Mouse (Mus musculus) testis, postnatal 14 days (tissue): ENCODE data around the gene Igfbp5.

Experiments
- DNase-seq: peaks from one replicate; pipeline ENCODE4 v3.0.0; 2021; ENCODE audit warnings: low spot score

Gene Igfbp5

GRCm38 (mm10) chr1:72874287-72875211 is at the start of gene Igfbp5:
Gene Igfbp5, minus strand, starts transcription at chr1:72874884.
- peak; percentile 48 for DNase-seq

GRCm38 (mm10) chr1:72914815-72915214 is 40.1 kb upstream of the Igfbp5 start:
- no peak for DNase-seq

DNA sequence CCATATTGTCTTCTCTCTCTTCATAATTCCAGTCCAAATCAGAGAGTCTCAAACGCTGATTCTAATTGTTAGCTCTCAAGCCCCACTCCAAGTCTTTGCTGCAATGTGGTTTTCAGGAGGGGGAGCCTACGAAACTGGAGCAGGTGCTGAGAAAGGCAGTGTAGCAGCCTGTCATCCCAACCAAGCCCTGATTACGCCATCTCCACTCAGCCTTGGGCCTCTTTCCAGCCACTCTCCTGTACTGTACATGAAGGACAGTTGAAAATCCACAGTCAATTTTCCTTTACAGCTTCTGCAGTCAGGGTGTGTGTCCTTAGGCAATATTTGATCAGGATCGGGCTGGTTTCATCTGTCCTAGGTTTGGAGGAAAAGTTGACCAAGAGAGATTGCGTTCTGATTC is 38.4 kb upstream of the Igfbp5 start:
- no peak for DNase-seq

DNA sequence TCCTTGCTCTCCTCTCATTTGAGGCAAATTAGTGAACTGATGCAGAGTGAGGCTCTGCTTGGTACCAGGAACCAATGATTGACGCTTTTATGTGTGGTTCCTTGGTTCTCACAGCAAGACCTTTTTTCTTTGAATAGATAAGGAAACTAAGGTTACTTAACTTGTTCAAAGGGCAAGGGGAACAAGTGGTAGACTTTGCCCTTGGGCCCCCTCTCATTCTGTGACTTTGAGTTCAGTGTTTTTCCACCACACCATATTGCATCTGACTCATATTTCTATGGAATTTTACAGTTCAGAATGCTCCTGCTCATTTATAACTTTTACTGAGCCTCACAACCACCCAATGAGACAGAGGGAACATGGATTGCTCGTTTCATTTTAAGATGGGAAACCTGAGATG is 21.1 kb upstream of the Igfbp5 start:
- DNase-seq = no peak

DNA sequence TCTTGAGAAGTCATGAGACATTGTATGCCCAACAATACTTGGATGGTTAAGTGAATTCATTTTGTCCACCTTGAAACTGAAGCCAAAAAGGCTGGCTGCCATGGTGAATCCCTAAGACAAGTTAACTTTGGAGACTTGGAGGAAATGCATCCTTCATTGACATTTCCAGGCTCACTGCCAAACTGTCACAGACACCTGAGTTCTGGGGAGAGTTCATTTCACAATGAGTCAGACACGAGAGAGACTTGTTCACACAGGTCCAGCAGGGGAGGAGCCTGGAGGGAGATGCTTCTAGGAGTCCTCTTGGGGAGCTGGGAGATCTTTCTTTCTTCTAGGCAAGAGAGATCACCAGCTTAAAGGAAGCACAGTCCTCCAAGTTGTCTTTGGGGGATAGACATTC is 13.2 kb upstream of the Igfbp5 start:
- DNase-seq = no peak

DNA sequence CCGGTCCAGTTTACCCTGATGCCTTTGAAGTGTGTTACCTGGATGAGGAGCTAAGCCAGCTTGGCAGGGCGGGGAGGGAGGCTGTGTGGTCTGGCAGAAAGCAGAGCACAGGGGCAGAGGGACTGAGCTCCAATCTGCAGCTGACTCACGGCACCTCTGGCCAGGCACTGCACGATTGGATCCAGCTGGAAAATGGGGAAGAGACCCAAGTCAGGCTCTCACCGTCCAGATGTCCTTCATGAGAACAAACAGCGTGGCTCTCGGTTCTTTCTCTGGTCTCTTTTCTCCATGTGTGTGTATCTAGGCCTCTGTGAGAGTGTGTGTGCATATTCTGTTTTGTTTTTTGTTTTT is 11.1 kb upstream of the Igfbp5 start:
- DNase-seq = no peak

- DNase-seq = no peak
Observed at GRCm38 (mm10) chr1:72885111-72885818, 10.6 kb upstream of the Igfbp5 start.

DNA sequence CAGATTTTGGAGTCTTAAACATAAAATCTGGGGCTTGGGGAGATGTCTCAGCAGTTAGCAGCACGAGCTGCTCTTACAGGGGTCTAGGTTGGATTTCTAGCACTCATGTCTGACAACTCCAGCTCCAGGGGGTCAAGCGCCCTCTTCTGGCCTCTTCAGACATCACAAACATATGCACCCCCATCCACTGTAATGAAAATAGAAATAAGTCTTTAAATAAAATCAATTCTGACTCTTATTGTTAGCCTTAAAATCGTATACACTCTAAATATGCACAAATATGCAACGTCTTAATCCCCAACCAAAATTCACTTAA is 4.6 kb upstream of the Igfbp5 start:
- DNase-seq = no peak

DNA sequence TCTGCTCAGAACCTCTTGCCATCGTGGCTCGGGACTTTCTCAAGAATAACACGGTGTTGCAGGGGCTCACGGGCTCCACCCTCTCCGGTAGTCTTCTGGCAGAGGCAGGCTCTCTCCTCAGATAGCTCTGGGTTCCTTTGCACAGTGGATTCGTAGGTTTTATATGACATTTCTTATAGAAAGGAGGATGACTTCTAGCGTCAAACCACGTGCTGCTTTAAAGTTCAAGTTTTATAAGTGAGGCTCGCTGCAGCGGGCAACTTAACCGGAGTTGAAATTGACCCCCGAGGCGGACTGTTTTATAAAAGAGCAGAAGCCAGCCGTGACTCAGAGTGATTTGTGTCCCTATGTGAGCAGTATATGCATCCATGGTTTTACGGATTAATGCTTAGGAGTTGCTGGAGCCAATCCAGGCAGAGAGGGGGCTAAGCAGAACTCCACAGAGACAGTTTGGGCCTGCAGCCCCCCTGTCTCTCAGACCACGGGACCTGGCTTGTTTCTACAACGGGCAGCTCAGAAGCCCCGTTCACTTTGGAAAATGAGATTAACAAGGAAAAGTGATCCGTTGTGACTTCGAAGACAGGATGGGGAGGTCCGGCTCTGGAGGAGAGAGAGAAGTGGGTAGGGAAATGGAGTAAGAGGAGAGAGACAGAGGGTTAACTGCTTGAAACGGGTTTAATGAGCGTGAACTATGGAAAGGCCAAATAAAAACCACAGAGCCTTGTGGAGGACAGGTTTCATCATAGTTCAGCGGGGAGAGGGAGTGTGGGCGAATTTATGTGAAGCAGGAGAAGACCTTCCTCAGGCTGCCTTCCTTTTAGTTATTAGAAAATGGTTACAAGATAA is 4.0 kb upstream of the Igfbp5 start:
- no peak for DNase-seq

DNA sequence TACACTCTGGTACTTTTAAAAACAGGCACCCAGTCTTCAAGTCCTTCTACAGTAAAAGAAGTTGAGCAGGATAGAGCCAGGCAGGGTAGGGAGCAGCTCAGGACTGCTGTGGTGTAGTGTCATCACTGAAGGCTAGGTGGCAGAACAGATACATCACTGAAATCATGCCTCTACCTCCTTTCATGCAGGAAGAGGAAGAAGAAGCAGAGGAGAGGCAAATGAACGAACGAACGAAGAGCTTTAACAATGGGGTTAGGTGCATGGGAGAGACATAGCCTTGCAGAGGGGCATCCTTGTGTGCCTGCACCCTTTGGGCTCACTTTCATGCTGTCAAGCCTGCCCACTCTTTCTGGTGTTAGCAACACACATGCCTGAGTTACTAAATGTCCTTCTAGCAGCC is 3.2 kb upstream of the Igfbp5 start:
- no peak for DNase-seq

DNA sequence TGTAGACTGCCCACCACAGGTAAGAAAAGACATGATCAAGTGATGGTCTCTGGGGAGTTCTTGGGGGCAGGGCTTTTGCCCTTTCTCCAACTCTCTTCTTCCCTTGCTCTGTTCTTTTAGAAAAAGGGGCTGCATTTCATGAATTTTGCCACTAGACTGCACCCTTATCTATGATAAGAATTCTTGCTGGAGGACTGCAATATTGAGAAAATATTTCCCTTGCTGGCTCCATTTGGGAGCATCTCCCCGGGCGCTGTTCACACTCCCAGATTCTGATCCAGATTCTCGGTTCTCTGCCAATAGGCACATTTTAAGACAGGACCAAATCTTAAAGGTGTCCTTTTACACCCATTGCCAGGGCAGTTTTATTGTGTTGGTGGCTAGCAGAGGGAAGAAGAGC is 1.4 kb upstream of the Igfbp5 start:
- DNase-seq = no peak

GRCm38 (mm10) chr1:72875708-72876107 is 1.0 kb upstream of the Igfbp5 start:
- DNase-seq = no peak

DNA sequence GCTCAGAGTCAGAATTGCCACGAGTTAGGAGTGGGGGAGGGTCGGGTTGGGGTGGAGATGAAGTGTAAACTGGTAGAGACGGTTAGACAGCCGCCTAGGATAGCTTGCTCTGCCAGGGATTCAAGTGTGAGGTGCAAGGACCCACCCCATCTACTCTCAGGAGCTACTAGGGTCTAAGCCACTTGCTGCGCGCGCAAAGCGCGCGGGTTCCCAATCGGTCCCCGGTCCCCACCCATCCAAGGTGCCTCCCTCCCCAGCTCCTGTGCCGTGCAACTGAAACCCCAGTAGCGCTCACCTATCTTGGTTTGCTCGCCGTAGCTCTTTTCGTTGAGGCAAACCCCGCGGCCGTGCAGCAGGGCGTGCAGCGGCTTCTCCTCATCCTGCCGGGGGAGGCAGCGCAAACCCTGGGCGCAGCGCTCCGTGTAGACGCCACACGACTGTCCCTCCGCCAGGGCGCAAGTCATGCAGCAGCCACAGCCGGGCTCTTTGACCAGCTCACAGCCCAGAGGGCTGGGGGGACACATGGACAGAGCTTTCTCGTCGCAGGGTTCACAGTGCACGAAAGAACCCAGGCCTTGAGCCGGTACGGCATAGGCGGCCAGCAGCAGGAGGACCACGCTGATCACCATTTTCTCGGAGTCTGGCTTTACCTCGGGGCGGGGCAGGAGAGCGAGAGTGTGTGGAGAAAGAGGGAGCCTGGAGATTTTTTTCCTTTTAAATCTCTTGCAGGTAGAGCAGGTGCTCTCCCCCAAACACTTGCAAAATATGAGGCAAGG is 985 bp downstream of the Igfbp5 start:
- DNase-seq = no peak

DNA sequence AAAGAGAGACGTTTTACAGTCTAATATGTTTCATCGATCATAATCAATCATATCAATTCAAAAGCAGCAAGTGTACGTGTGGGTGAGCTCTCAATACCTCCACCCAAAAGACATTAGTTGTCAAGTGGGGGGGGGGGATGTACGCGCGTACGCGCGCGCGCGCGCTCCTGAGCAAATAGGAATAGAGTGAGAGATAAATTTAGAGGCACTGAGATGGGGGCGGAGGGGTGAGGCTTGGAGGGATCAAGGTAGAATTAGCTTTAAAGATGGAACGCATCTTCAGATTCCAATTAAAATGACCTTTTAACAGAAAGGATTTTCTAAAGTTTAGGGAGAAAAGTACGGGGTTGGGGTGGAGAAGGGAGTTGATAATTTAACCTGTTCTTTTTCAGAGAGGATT is 1.6 kb downstream of the Igfbp5 start:
- DNase-seq = no peak

- DNase-seq = peak; percentile 46
Observed at GRCm38 (mm10) chr1:72872521-72872920, 2.2 kb downstream of the Igfbp5 start.

GRCm38 (mm10) chr1:72871697-72872411 is 2.8 kb downstream of the Igfbp5 start:
- DNase-seq = no peak

- DNase-seq = no peak
Observed at GRCm38 (mm10) chr1:72871337-72871696, 3.4 kb downstream of the Igfbp5 start.

DNA sequence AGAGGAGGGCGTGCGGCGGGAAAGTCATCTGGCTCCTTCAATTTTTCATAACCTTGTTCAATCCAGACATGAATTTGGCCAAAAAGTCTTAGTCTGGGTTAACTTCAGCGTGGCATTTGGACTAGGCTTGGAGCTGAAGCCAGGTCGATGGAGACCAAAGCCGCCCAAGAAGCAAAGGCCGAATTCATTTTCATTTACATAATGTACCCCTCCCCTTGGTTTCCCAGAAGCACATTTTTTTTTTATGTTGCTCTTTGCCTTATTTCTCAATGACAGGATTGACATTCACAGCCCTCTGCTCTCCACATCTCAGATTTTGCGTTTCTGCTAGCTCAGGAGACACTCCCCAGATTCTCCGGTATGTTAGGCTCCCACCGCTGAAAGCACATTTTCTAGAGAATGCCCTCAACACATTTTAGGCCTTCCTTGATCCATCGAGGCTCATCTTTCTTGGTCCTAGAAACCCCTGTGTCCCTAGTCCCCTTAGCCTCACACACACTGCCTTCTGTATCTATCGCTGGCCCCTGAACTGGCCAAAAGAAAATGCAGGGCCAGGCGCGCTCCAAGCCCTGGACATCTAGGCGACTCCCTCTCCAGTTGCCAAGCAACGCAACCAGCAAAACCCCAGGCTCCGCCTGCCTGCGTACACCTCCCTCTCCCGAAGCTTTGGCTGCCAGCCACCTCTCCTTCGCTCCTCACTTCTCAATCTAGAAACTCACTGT is 3.9 kb downstream of the Igfbp5 start:
- peak; percentile 73 for DNase-seq

DNA sequence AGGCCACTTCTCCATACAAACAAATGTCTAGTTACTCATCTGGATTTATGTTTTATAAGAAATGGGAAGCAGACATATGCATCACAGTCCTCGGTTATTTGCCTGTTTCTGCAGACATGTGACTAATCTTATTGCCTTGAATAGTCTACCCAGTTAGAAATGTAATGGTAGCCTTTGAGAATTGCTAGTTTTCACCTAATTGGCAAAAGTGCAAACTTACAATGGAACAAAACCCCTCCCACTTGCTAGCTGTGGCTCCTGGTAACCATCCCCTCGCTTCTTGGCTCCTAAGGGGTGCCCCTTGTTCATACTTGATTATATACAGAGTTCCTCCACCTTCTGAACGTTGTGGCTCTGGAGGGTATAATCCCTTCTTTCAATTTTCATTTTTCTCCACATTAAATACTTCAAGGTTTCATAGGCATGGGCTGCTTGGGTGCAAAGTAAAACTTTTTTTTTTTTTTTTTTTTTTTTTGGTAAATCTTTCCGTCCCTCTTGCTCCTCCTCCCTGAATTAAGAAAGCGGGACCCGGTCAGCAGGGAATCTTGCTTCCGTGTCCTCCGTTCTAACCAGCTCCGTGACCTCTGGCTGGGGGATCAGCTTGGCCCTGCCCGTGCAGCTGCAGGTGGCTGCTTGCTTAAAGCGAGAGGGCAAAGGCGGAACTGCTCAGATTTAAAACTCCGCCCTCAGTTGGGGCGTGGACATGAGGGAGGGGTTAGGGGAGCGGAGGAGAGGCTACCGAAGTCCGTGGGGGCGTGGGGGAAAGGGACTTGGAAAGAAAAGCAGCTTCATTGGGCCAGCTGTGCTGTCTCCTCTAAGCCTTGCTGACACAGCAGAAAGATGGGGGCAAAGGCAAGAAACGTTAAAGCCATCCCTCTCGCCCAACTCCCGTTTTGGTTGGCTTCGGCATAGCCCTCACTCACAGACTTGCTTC is 4.7 kb downstream of the Igfbp5 start:
- peak; percentile 63 for DNase-seq

DNA sequence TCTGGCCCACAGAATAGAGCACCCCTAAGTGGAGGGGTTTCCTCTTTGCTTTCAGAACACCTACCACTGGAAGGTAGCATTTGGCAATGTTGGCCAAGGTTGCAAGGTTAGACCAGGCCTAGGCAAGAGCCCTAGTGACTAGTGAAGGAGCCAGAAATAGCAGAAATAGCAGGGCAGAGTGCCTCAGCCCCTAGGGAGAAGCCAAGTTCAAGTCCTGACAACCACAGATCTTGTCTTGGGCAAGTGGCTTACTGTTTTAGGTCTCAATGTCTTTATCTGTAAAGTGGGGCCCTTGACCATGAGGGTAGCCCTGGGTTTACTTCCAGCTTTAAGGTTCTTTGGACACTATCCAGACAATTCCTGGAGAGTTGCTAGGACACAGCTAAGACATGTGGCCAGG is 5.4 kb downstream of the Igfbp5 start:
- DNase-seq = no peak
